Mouse (Mus musculus) left cerebral cortex, postnatal 25 days (tissue): ENCODE results near the gene Lrrc25. TPM values are rescaled to one million over a fixed set of nuclear protein-coding genes. Genes with fewer than 3 reads are reported as not detected.
"Not testable (repeated sequence)": the region's sequence is repeated elsewhere in the genome, so short reads cannot be mapped to it uniquely, and the experiment has no call there.

Source experiments
- DNase-seq, 2 experiments: peaks; one replicate each; pipeline ENCODE4 v3.0.0; 2022; ENCODE audit warnings: low spot score in 2 of 2, mixed read lengths in 1 of 2
- intact Hi-C: fragments of 180-260 bp; cut with DNase I; formaldehyde crosslinking; loops from one replicate; pipeline ENCODE4 v1.15.1; 2025
- total RNA-seq, 2 experiments: library from RNA; stranded (reverse); gene quantifications; 2 replicates each; pipeline ENCODE4 v1.2.3; 2021

Gene Lrrc25
- 1 to 10 TPM in 1 of 2 experiments, under 1 TPM in 1; 0.37 to 1.2 TPM for total RNA-seq

- DNase-seq = no peak
- intact Hi-C loops = loop anchor here (10.0 kb wide), 1 partner anchor 49 kb away; the partner anchor contains the start of gene Pgpep1
These were observed at the start of gene Lrrc25 for GRCm38 (mm10) chr8:70615894-70616293. Gene Lrrc25, plus strand, starts transcription at chr8:70616155.

- DNase-seq = no peak
- intact Hi-C loops = no loop called here
These were observed 45.6 kb upstream of the Lrrc25 start for GRCm38 (mm10) chr8:70570360-70570759.

GRCm38 (mm10) chr8:70570990-70571389 is 45.0 kb upstream of the Lrrc25 start:
- no peak for DNase-seq
- intact Hi-C loops = no loop called here

- DNase-seq = no peak
- intact Hi-C loops = no loop called here
These were observed 41.7 kb upstream of the Lrrc25 start for GRCm38 (mm10) chr8:70574302-70574701.

- peak in 1 of 2 experiments; percentile 57 for DNase-seq
- intact Hi-C loops = no loop called here
These were observed 41.0 kb upstream of the Lrrc25 start for GRCm38 (mm10) chr8:70574915-70575314.

- no peak for DNase-seq
- intact Hi-C loops = no loop called here
These were observed 38.7 kb upstream of the Lrrc25 start for GRCm38 (mm10) chr8:70577207-70577606.

- intact Hi-C loops = loop anchor here (2.0 kb wide), 1 partner anchor 23 kb away; no protein-coding TSS in a partner anchor
- DNase-seq = peak in 1 of 2 experiments; percentile 20
These were observed 32.2 kb upstream of the Lrrc25 start for GRCm38 (mm10) chr8:70583476-70584387.

- no peak for DNase-seq
- intact Hi-C loops = loop anchor here (2.0 kb wide), 1 partner anchor 24 kb away; no protein-coding TSS in a partner anchor
These were observed 31.2 kb upstream of the Lrrc25 start for GRCm38 (mm10) chr8:70584606-70585257.

- DNase-seq = peak in 1 of 2 experiments; percentile 74
- intact Hi-C loops = loop anchor here (2.0 kb wide), 1 partner anchor 24 kb away; no protein-coding TSS in a partner anchor
These were observed 30.7 kb upstream of the Lrrc25 start for GRCm38 (mm10) chr8:70585258-70585652.

- DNase-seq, intact Hi-C loops: not testable (repeated sequence)
These were observed 28.0 kb upstream of the Lrrc25 start for GRCm38 (mm10) chr8:70587955-70588354.

- intact Hi-C loops = no loop called here
These were observed 24.4 kb upstream of the Lrrc25 start for GRCm38 (mm10) chr8:70591569-70591968.

GRCm38 (mm10) chr8:70593173-70593572 is 22.8 kb upstream of the Lrrc25 start:
- peak in 1 of 2 experiments; percentile 35 for DNase-seq
- intact Hi-C loops = no loop called here

More at GRCm38 (mm10) chr8:70591569-70591968, 24.4 kb upstream of the Lrrc25 start:
- peak in 1 of 2 experiments; percentile 63 for DNase-seq

GRCm38 (mm10) chr8:70593961-70594609 is 21.9 kb upstream of the Lrrc25 start, which contains the start of gene Isyna1:
Gene Isyna1, plus strand, starts transcription at chr8:70594373.
- intact Hi-C loops = loop anchor here (1.0 kb wide), 1 partner anchor 14 kb away; the partner anchor contains the start of gene Ssbp4
- peak; percentile 76 to 86 for DNase-seq

GRCm38 (mm10) chr8:70594621-70595564 is 21.1 kb upstream of the Lrrc25 start:
- intact Hi-C loops = loop anchor here (1.0 kb wide), 1 partner anchor 13 kb away; the partner anchor contains the start of gene Ssbp4
- no peak for DNase-seq

- no peak for DNase-seq
- intact Hi-C loops = no loop called here
These were observed 20.1 kb upstream of the Lrrc25 start for GRCm38 (mm10) chr8:70595811-70596210.

- intact Hi-C loops = no loop called here
- no peak for DNase-seq
These were observed 19.7 kb upstream of the Lrrc25 start for GRCm38 (mm10) chr8:70596216-70596615.

- no peak for DNase-seq
- intact Hi-C loops = no loop called here
These were observed 19.1 kb upstream of the Lrrc25 start for GRCm38 (mm10) chr8:70596775-70597416.
